Mouse (Mus musculus): ENCODE results near the gene Arhgap20.

Gene Arhgap20

GRCm38 (mm10) chr9:51764921-51765416 lies at the start of gene Arhgap20:
Gene Arhgap20, plus strand, starts transcription at chr9:51765337.
- DNase-seq (ENCODE audit: low spot score): no peak

DNA sequence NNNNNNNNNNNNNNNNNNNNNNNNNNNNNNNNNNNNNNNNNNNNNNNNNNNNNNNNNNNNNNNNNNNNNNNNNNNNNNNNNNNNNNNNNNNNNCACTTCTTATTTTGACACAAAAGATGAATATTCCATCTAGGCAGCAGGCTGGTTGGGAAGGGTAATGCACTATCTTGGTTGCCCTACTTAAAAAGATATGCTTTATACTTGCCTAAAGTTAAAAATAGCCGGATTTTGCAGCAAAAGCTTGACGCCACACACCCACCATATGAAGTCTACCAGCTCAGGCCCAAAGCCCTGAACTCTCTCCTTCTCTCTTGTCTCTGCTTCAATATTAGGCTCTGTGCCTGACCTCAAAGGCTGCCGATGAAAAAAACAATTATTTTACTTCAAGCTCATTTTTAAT lies 46.3 kb upstream of the Arhgap20 start:
- DNase-seq (ENCODE audit: low spot score): no peak

DNA sequence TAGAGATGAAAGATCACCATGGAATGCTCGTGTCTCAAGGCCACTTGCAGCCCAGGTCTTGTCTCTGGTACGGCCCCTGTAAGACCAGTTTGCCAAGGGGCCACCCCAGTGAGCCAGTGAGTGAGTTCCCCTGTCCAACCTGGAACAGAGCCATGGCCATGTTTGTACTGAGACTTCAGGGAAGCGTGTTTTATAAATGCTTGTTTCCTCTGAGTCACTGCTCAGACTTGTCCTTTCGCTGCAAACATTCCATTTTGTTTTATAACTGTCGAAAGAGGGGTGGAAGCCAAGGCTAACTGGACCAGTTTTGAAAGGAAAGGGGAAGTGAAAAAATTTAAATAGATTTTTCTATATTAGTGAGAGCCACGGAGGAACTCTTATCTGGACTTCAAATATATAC lies 37.2 kb upstream of the Arhgap20 start:
- DNase-seq (ENCODE audit: low spot score): no peak

- DNase-seq (ENCODE audit: low spot score): no peak
Measured at GRCm38 (mm10) chr9:51735180-51736034, 29.7 kb upstream of the Arhgap20 start.

DNA sequence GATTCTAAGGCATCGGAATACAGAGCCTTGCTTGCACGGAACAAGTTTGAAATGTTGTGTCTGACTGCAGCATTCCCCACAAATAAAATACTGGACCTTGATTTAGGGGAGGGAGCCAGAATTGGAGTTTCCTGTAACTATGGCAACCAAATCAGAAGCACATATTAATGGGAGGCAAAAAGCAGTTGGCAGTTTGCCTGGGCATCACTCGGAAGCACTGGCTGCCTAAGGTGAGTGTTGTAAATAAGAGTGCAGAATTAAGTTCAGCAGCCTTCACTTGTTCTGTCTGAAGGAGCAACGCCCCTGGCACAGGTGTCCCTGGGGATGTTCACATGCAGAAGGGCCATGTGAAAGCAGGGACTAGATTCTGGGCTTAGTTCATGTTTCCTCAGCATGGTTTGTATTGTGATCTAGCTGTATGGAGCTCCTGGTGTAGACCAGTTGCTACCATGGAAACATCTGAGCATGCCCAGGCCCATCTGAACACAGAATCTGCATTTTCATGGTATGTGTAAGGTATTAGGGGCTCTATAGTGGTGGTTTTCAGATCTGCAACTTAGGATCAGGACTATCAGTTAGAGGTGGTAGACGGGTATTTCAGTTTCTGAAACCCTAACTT lies 28.3 kb upstream of the Arhgap20 start:
- DNase-seq (ENCODE audit: low spot score): no peak

DNA sequence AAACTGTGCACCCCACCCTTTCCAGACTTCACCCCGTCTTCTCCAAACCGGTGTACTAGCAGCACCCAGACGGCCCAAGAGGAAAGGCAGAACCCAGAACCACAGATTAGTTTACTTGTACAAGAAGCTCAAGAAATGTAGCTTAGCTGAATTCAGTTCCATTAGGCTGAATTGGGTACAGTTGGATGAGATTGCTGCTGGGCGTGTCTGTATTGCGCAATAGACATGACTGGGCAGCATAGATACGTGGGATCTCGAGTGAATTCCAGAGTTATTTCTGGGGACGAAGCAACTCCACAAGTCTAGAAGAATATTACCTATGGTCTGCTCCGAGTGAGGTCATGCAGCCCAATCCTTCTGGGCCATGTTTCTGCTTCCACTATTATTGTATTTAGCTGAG lies 26.8 kb upstream of the Arhgap20 start:
- no peak for DNase-seq (ENCODE audit: low spot score)

GRCm38 (mm10) chr9:51739826-51740225 lies 25.3 kb upstream of the Arhgap20 start:
- DNase-seq (ENCODE audit: low spot score): no peak

DNA sequence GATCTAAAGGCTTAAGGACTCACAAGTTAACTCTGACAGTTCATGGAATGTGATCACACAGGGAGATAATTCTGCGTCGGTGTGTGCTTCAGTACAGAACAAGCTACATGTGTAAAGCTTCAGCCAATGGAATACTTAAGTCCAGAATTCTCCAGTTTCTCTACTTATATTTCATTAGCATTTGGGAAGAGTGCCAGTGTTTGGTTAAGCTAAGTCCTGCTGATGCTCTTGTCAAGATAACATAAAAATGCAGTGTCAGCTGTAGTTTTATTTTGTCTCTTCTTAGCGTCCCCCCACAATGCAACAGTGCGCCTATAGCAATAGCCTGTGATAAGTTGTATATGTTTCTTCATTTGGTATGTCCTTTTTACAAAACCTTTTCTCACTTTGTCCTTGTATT lies 15.0 kb upstream of the Arhgap20 start:
- DNase-seq (ENCODE audit: low spot score): no peak

GRCm38 (mm10) chr9:51761003-51761402 lies 4.1 kb upstream of the Arhgap20 start:
- DNase-seq (ENCODE audit: low spot score): no peak

GRCm38 (mm10) chr9:51764041-51764875 lies 879 bp upstream of the Arhgap20 start:
- DNase-seq (ENCODE audit: low spot score): no peak

DNA sequence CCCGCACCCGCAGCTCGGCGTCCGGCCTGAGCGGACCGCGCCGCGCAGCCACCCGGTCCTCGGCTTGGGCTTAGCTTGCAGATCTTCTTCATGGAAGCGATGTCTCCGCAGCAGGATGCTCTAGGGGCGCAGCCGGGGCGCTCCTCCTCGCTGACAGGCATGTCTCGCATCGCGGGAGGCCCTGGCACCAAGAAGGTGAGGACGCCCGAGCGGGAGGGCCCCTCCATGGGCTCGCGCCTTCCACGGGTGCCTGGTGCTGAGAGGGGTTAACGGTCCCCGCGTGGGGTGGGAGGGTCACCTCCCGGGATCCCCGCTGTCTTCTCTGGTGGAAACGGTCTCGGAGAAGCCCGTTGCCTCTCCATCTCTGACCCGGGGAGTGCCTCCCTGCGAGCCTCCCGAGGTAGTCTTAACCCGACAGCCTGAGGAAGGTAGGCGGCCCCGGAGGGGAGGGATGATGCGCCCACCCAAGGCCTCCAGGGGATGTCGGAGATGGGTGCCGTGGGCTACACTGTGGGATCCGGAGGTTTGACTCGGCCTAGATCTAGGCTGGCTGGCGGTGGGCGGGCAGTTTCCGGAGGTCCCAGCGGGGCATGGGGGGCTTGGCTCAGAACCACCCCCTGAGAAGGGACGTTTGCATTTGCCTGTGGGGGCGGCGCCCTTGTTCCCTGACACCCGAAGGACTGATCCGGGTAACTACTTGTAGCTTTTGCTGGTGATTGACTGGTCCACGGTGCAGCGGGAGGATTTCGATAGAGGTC lies 459 bp downstream of the Arhgap20 start:
- DNase-seq (ENCODE audit: low spot score): no peak

DNA sequence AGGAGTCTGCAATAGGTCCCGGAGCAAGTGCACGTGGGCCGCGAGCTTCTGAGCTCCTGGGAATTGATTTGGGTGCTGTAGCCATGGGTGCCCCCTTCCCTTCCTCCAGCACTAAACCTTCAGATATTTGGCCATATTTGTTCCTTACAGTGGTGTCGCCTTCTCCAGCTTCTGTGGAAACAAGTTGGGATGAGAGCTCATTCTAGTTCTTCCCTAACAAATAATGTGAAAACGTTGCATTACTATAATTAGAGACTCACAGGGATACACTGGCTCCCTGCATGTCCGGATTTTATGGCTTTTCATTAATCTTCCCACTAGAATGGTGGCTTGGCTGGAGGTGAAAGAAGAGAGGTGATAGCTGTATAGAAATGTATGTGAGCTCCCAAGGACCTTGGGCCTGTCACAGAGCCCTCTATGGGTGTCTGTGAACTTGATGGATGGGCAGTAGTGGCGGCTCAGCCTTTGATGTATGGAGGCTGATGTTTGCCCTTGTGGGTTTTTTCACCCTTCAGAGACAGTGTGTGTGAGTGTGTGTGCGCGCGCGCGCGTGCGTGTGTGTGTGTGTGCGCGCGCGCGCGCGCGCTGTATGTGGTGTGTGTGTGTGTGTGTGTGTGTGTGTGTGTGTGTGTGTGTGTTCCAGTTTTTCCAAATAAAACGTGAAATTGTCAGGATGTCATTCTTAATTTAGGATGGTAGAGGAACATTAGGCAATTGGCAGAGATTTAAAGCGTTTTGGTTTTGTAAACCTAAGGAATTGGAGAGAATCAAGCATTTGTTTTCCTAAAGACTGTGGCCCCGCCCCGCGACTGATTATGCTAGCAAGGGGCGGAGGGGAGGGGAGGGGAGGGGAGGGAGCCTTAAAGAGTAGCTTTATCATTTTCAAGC lies 1.3 kb downstream of the Arhgap20 start:
- DNase-seq (ENCODE audit: low spot score): no peak

- DNase-seq (ENCODE audit: low spot score): no peak
Measured at GRCm38 (mm10) chr9:51774201-51774600, 9.1 kb downstream of the Arhgap20 start.

- no peak for DNase-seq (ENCODE audit: low spot score)
Measured at GRCm38 (mm10) chr9:51776459-51776858, 11.3 kb downstream of the Arhgap20 start.

- DNase-seq (ENCODE audit: low spot score): no peak
Measured at GRCm38 (mm10) chr9:51777180-51777579, 12.0 kb downstream of the Arhgap20 start.

DNA sequence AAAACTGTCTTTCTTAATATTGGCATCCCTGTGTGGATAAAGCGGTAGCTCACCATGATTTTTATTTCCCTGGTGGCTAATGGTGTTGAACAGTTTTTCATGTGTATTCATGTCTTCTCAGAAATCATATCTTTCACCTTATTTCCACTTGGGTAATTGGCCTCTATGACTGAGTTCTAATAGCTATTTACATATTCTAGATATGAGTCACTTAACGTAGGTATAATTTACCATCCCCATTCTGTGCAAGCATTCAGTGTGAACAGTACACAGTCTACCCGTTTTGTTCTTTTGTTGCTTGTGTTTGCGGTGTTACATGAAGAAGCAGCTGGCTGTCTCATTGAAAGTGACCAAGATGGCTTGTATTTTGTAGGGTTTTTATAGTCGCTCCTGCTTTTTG lies 14.1 kb downstream of the Arhgap20 start:
- no peak for DNase-seq (ENCODE audit: low spot score)

- no peak for DNase-seq (ENCODE audit: low spot score)
Measured at GRCm38 (mm10) chr9:51781092-51781491, 16.0 kb downstream of the Arhgap20 start.

DNA sequence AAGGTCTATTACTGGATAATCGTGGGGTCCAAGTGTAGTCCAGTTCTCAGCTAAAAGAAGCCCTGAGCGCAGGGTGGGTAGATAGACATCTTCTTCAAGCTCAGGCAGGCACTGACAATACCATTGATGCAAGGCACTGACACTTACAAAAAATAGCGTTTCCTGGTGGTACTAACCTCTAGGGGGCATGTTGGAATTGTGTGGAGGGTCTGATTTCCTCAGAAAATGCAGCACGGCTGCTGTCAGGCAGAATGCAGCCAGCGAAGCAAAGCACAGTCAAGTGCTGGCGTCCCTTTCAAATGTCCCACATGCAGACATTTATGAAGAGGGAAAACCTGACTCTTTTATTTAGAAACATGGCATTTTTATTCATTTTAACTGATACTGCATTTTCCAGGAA lies 22.2 kb downstream of the Arhgap20 start:
- no peak for DNase-seq (ENCODE audit: low spot score)

- no peak for DNase-seq (ENCODE audit: low spot score)
Measured at GRCm38 (mm10) chr9:51788466-51788865, 23.3 kb downstream of the Arhgap20 start.

GRCm38 (mm10) chr9:51795206-51795605 lies 30.1 kb downstream of the Arhgap20 start:
- no peak for DNase-seq (ENCODE audit: low spot score)

DNA sequence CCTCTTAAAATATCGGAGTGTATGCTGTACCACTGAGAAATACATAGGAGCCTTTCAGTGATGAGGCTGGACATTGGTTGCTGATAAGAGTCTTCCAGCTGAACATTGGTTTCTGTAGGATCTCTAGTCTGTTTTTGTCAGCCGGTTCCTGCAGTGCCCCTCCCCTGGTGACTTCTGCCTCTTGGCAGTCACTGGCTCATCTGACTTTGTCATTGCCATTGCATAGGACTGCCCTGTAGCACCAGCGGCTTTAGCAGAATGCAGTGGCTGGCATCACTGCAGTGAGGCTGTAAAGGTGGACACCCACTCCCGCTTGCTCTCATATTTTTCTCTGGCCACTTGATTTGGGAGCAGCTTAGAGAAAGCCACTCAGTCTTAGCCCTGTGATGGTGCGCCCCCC lies 33.1 kb downstream of the Arhgap20 start:
- no peak for DNase-seq (ENCODE audit: low spot score)

Measured in MN1 (cell line).